Mouse (Mus musculus): ENCODE results near the gene Foxm1. TPM values are rescaled to one million over a fixed set of nuclear protein-coding genes. Genes with fewer than 3 reads are reported as not detected.

Foxm1 gene
- total and polyA plus RNA-seq, 2 experiments = 0.94 TPM; not detected in 1

- Histone ChIP-seq H3K9ac (ENCODE audit: low read depth, low read length) (no peak overlapping the region), H3K4me3 (ENCODE audit: insufficient read depth, low read depth, low read length) (no peak overlapping the region), H3K36me3 (ENCODE audit: control insufficient read depth, insufficient read depth, low read length) (no peaks in the 10 kb centered on the region; the same call in 1 of the 2 replicates), H3K27me3 (ENCODE audit: control insufficient read depth, insufficient read depth, low read length) (peaks cover 4% of the 10 kb centered on the region; the same call in 1 of the 2 replicates), H3K4me1 (ENCODE audit: control insufficient read depth, insufficient read depth, low read length) (no peaks in the 10 kb centered on the region), H3K27ac (replicated peaks; ENCODE audit: insufficient read depth, low read depth, low read length) (no peak overlapping the region), H3K79me2 (ENCODE audit: control insufficient read depth, insufficient read depth, low read length) (no peaks in the 10 kb centered on the region)
- no peak for DNase-seq (ENCODE audit: extremely low read depth, low read depth, low spot score)
- WGBS = 81% methylated on average over 3 of the region's 3 CpGs
- no peak for TF ChIP-seq CTCF (IDR thresholded peaks at IDR 0.05; ENCODE audit: low read depth, low read length)
- TF ChIP-seq POLR2A (IDR thresholded peaks at IDR 0.05; ENCODE audit: extremely low read depth, insufficient read depth, low read length) = no peak
Observed at GRCm38 (mm10) chr6:128354140-128354539, 8.6 kb upstream of the Foxm1 start.

GRCm38 (mm10) chr6:128355201-128355681 lies 7.5 kb upstream of the Foxm1 start:
- DNase-seq (ENCODE audit: extremely low read depth, low read depth, low spot score) = no peak
- TF ChIP-seq POLR2A (IDR thresholded peaks at IDR 0.05; ENCODE audit: extremely low read depth, insufficient read depth, low read length) (no peak), CTCF (IDR thresholded peaks at IDR 0.05; ENCODE audit: low read depth, low read length) (no peak)
- 1% methylated on average over 28 of the region's 28 CpGs for whole genome bisulfite sequencing
- peak overlapping the region; percentile 23; the same call in 1 of the 2 replicates for H3K27ac ChIP-seq (replicated peaks; ENCODE audit: insufficient read depth, low read depth, low read length)
- peaks cover 4% of the 10 kb centered on the region; the same call in 1 of the 2 replicates for H3K27me3 ChIP-seq (ENCODE audit: control insufficient read depth, insufficient read depth, low read length)
- no peaks in the 10 kb centered on the region for H3K4me1 ChIP-seq (ENCODE audit: control insufficient read depth, insufficient read depth, low read length)
- peak overlapping the region; percentile 80 for H3K4me3 ChIP-seq (ENCODE audit: insufficient read depth, low read depth, low read length)
- no peaks in the 10 kb centered on the region for H3K79me2 ChIP-seq (ENCODE audit: control insufficient read depth, insufficient read depth, low read length)
- H3K9ac ChIP-seq (ENCODE audit: low read depth, low read length) = peak overlapping the region; percentile 54
- no peaks in the 10 kb centered on the region; the same call in 1 of the 2 replicates for H3K36me3 ChIP-seq (ENCODE audit: control insufficient read depth, insufficient read depth, low read length)

- TF ChIP-seq CTCF (IDR thresholded peaks at IDR 0.05; ENCODE audit: low read depth, low read length) = no peak
- TF ChIP-seq POLR2A (IDR thresholded peaks at IDR 0.05; ENCODE audit: extremely low read depth, insufficient read depth, low read length) = no peak
- H3K9ac ChIP-seq (ENCODE audit: low read depth, low read length) = peak within 1 kb of the TSS; percentile 54
Observed at GRCm38 (mm10) chr6:128355726-128356416, 6.9 kb upstream of the Foxm1 start, which contains the start of gene Tulp3. TSS of gene Tulp3 (minus strand) at chr6:128355851.

GRCm38 (mm10) chr6:128358999-128359398 lies 3.8 kb upstream of the Foxm1 start:
- Histone ChIP-seq H3K27me3 (ENCODE audit: control insufficient read depth, insufficient read depth, low read length) (peaks cover 4% of the 10 kb centered on the region; the same call in 1 of the 2 replicates), H3K9ac (ENCODE audit: low read depth, low read length) (no peak overlapping the region), H3K4me1 (ENCODE audit: control insufficient read depth, insufficient read depth, low read length) (peaks cover 8% of the 10 kb centered on the region), H3K36me3 (ENCODE audit: control insufficient read depth, insufficient read depth, low read length) (no peaks in the 10 kb centered on the region; the same call in 1 of the 2 replicates), H3K27ac (replicated peaks; ENCODE audit: insufficient read depth, low read depth, low read length) (no peak overlapping the region), H3K4me3 (ENCODE audit: insufficient read depth, low read depth, low read length) (no peak overlapping the region), H3K79me2 (ENCODE audit: control insufficient read depth, insufficient read depth, low read length) (no peaks in the 10 kb centered on the region; the same call in 1 of the 2 replicates)
- DNase-seq (ENCODE audit: extremely low read depth, low read depth, low spot score) = no peak
- 38% methylated on average over 2 of the region's 2 CpGs for WGBS
- TF ChIP-seq POLR2A (IDR thresholded peaks at IDR 0.05; ENCODE audit: extremely low read depth, insufficient read depth, low read length) = no peak
- TF ChIP-seq CTCF (IDR thresholded peaks at IDR 0.05; ENCODE audit: low read depth, low read length) = peak; percentile 77

More at GRCm38 (mm10) chr6:128355726-128356416, 6.9 kb upstream of the Foxm1 start, which contains the start of gene Tulp3:
- DNase-seq (ENCODE audit: extremely low read depth, low read depth, low spot score) = peak; percentile 26
- no peaks in the 10 kb centered on the region; the same call in 1 of the 2 replicates for H3K36me3 ChIP-seq (ENCODE audit: control insufficient read depth, insufficient read depth, low read length)
- peak within 1 kb of the TSS; percentile 23; the same call in 1 of the 2 replicates for H3K27ac ChIP-seq (replicated peaks; ENCODE audit: insufficient read depth, low read depth, low read length)
- H3K4me3 ChIP-seq (ENCODE audit: insufficient read depth, low read depth, low read length) = peak within 1 kb of the TSS; percentile 80
- 1% methylated on average over 42 of the region's 42 CpGs for WGBS
- H3K79me2 ChIP-seq (ENCODE audit: control insufficient read depth, insufficient read depth, low read length) = no peaks in the 10 kb centered on the region
- H3K4me1 ChIP-seq (ENCODE audit: control insufficient read depth, insufficient read depth, low read length) = no peaks in the 10 kb centered on the region
- peaks cover 4% of the 10 kb centered on the region; the same call in 1 of the 2 replicates for H3K27me3 ChIP-seq (ENCODE audit: control insufficient read depth, insufficient read depth, low read length)

GRCm38 (mm10) chr6:128361901-128362300 lies 866 bp upstream of the Foxm1 start:
- Histone ChIP-seq H3K4me1 (ENCODE audit: control insufficient read depth, insufficient read depth, low read length) (peaks cover 8% of the 10 kb centered on the region), H3K36me3 (ENCODE audit: control insufficient read depth, insufficient read depth, low read length) (no peaks in the 10 kb centered on the region; the same call in 1 of the 2 replicates), H3K27me3 (ENCODE audit: control insufficient read depth, insufficient read depth, low read length) (no peaks in the 10 kb centered on the region), H3K9ac (ENCODE audit: low read depth, low read length) (peak overlapping the region; percentile 92), H3K4me3 (ENCODE audit: insufficient read depth, low read depth, low read length) (peak overlapping the region; percentile 89), H3K27ac (replicated peaks; ENCODE audit: insufficient read depth, low read depth, low read length) (no peak overlapping the region), H3K79me2 (ENCODE audit: control insufficient read depth, insufficient read depth, low read length) (no peaks in the 10 kb centered on the region; the same call in 1 of the 2 replicates)
- TF ChIP-seq POLR2A (IDR thresholded peaks at IDR 0.05; ENCODE audit: extremely low read depth, insufficient read depth, low read length) (no peak), CTCF (IDR thresholded peaks at IDR 0.05; ENCODE audit: low read depth, low read length) (no peak)
- WGBS = 25% methylated on average over 9 of the region's 9 CpGs
- no peak for DNase-seq (ENCODE audit: extremely low read depth, low read depth, low spot score)
